Comparison of ENCODE assay signal across 20 mouse cellular contexts in the genomic region with DNA sequence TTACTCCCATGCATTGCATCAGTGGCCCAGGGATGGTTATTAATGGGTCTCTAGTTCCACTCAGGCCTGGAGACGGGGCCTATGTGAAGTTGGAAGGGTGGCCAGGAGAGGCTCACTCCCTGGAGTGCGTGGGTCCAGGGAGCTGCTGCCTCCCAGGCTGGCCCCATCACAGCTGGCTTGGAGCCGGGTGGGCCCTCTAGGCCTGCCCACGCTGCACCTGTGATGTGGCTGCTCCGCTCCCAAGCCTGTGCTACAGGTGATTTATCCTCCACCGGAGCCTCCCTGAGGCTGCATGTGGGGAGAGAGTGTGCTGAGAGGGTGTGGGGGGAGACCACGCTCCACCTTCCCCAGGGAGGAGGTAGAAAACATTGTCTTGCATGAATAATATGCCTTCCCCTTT.
A peak's percentile ranks its signal among the peaks of the same experiment; 100 is the strongest.
DNase-seq lines count a peak whose midpoint lies in the region; ATAC-seq lines count a peak whose summit lies in the region.
"Had no signal": no experiment of that assay in that cellular context is flagged by ENCODE, and none has a peak within 500 bp of the region (broad histone marks: within the 10 kb centered on the region; RNA-seq: fewer than 3 reads in every experiment).

No protein-coding gene starts in this region.

- no peak overlapping the region for H3K9ac ChIP-seq in kidney, embryonic 14.5 days (ENCODE audit: low read depth, low read length)
- H3K9ac ChIP-seq in embryonic facial prominence, embryonic 13.5 days: no peak overlapping the region
- no peak overlapping the region for H3K9ac ChIP-seq in midbrain, embryonic 12.5 days (replicated peaks)
- H3K9ac ChIP-seq: forebrain, postnatal 0 days; limb, embryonic 13.5 days; liver, postnatal 0 days had no signal

- DNase-seq in kidney, postnatal 10 days: no peak
- peak; percentile 22 for DNase-seq in brain, adult 2 months (ENCODE audit: low read depth, low spot score)
- DNase-seq in heart, postnatal 14 days: no peak
- no peak for DNase-seq in gastrocnemius, adult 18-20 months (ENCODE audit: low spot score)
- no peak for DNase-seq in frontal cortex, postnatal 14 days (ENCODE audit: low spot score in 2 of 2)
- DNase-seq: adrenal gland, adult 2 months; cerebellum, adult 18-20 months; forebrain, postnatal 0 days; gastrocnemius, postnatal 14 days; heart, postnatal 36 days; liver, postnatal 0 days; lung, postnatal 36 days; right cerebral cortex, postnatal 25 days; thymus, postnatal 14 days had no signal

- WGBS in kidney, embryonic 14.5 days: 48% methylated on average over 7 of the region's 7 CpGs
- 51% methylated on average over 7 of the region's 7 CpGs for WGBS in embryonic facial prominence, embryonic 13.5 days
- WGBS in midbrain, embryonic 12.5 days: 77% methylated on average over 7 of the region's 7 CpGs

- H3K36me3 ChIP-seq in kidney, embryonic 14.5 days (ENCODE audit: control insufficient read depth, insufficient read depth, low read length): no peaks in the 10 kb centered on the region
- no peaks in the 10 kb centered on the region for H3K36me3 ChIP-seq in embryonic facial prominence, embryonic 13.5 days
- no peaks in the 10 kb centered on the region for H3K36me3 ChIP-seq in midbrain, embryonic 12.5 days
- H3K36me3 ChIP-seq: limb, embryonic 13.5 days had no signal

- H3K9me3 ChIP-seq in kidney, embryonic 14.5 days (ENCODE audit: control insufficient read depth, low read length): no peaks in the 10 kb centered on the region
- no peaks in the 10 kb centered on the region for H3K9me3 ChIP-seq in embryonic facial prominence, embryonic 13.5 days
- H3K9me3 ChIP-seq in midbrain, embryonic 12.5 days: no peaks in the 10 kb centered on the region
- H3K9me3 ChIP-seq: limb, embryonic 13.5 days had no signal

- peaks cover 5% of the 10 kb centered on the region; the same call in 1 of the 2 replicates for H3K4me1 ChIP-seq in kidney, embryonic 14.5 days (ENCODE audit: control insufficient read depth, insufficient read depth, low read length)
- peaks cover 27% of the 10 kb centered on the region for H3K4me1 ChIP-seq in embryonic facial prominence, embryonic 13.5 days
- 0 out of 2 replicates have a peak, but pooled peaks cover 6% of the 10 kb centered on the region for H3K4me1 ChIP-seq in midbrain, embryonic 12.5 days

- peak; percentile 65 for ATAC-seq in kidney, embryonic 14.5 days (ENCODE audit: low FRiP score, low TSS enrichment)
- 0 out of 2 replicates have a peak, but pooled peaks have one; percentile 52 for ATAC-seq in embryonic facial prominence, embryonic 13.5 days (ENCODE audit: insufficient number of reproducible peaks, insufficient read depth, low FRiP score, low TSS enrichment, low read depth)
- 0 out of 2 replicates have a peak, but pooled peaks have one; percentile 16 for ATAC-seq in midbrain, embryonic 12.5 days (ENCODE audit: low FRiP score, low read depth)
- ATAC-seq: forebrain, postnatal 0 days; inflammation-experienced regulatory T-cells, adult 6 months; liver, postnatal 0 days had no signal

- peak overlapping the region; percentile 31 for H3K27ac ChIP-seq in kidney, embryonic 14.5 days (ENCODE audit: low read depth, low read length)
- peak overlapping the region; percentile 48 for H3K27ac ChIP-seq in embryonic facial prominence, embryonic 13.5 days
- no peak overlapping the region for H3K27ac ChIP-seq in midbrain, embryonic 12.5 days (replicated peaks)
- H3K27ac ChIP-seq: limb, embryonic 13.5 days had no signal

- no peak overlapping the region for H3K4me2 ChIP-seq in kidney, embryonic 14.5 days (replicated peaks; ENCODE audit: low read depth, low read length)
- H3K4me2 ChIP-seq in embryonic facial prominence, embryonic 13.5 days: no peak overlapping the region
- no peak overlapping the region for H3K4me2 ChIP-seq in midbrain, embryonic 12.5 days (replicated peaks)
- H3K4me2 ChIP-seq: heart, embryonic 11.5 days; limb, embryonic 13.5 days had no signal

- H3K4me3 ChIP-seq in kidney, embryonic 14.5 days (ENCODE audit: low read length): no peak overlapping the region
- H3K4me3 ChIP-seq in embryonic facial prominence, embryonic 13.5 days: no peak overlapping the region
- no peak overlapping the region for H3K4me3 ChIP-seq in midbrain, embryonic 12.5 days
- H3K4me3 ChIP-seq: limb, embryonic 13.5 days had no signal

- no peaks in the 10 kb centered on the region for H3K27me3 ChIP-seq in kidney, embryonic 14.5 days (ENCODE audit: control insufficient read depth, insufficient read depth, low read length)
- no peaks in the 10 kb centered on the region for H3K27me3 ChIP-seq in embryonic facial prominence, embryonic 13.5 days
- no peaks in the 10 kb centered on the region for H3K27me3 ChIP-seq in midbrain, embryonic 12.5 days
- H3K27me3 ChIP-seq: limb, embryonic 13.5 days had no signal

- intact Hi-C loops in heart, postnatal 14 days (cut with DNase I): no loop called here
